Mouse (Mus musculus): ENCODE measurements around the gene Gpr75. TPM values are rescaled to one million over a fixed set of nuclear protein-coding genes. Genes with fewer than 3 reads are reported as not detected.
A peak's percentile ranks its signal among the peaks of the same experiment; 100 is the strongest.

Gpr75 gene
- total RNA-seq (2022) = 10 to 100 TPM; 11.3 to 14.1 (median 12.2) TPM

- peak; percentile 37 to 61 for DNase-seq (ENCODE audit: low spot score in 2 of 2)
These were observed at the start of gene Gpr75, which contains the start of gene Asb3 for GRCm38 (mm10) chr11:30885171-30885871. Gene Gpr75, plus strand, starts transcription at chr11:30885358. Gene Asb3, plus strand, starts transcription at chr11:30885416.

- no peak for DNase-seq (ENCODE audit: low spot score in 2 of 2)
These were observed 46.4 kb upstream of the Gpr75 start for GRCm38 (mm10) chr11:30838793-30839192.

- DNase-seq (ENCODE audit: low spot score in 2 of 2) = no peak
These were observed 40.8 kb upstream of the Gpr75 start for GRCm38 (mm10) chr11:30844355-30844754.

DNA sequence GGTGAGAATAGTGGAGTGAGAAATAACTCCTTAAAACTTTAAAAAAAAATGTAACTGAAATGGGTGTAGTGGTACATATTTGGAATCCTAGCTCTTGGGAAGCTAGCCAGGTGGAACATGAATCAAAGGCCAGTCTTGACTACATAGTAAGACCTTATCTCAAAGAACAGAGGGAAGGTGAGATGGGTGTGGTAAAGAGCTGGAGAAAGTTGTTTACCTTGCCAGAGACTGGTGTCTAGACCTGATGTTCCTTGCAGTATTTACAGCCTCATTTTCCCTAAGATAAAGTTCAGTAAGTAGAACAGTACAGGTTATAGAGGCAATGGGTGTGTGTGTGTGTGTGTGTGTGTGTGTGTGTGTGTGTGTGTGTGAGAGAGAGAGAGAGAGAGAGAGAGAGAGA lies 12.7 kb upstream of the Gpr75 start:
- DNase-seq (ENCODE audit: low spot score in 2 of 2) = no peak

DNA sequence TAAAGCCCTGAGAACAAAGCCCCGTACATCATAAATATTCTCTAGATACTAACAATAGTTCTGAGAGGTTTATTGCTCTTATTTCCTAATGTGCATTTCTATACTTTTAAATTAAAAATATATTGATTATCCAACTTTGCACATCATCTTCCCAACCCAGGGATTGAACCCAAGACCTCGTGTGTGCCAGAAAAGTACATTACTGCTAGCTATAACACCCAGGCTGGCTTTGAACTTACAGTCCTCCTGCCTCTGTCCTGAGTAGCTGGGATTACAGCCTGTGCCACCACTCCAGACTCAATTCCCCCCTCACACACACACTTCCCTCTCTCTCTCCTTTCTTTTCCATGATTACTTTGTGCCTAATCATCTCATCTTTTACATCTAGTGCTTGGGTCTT lies 3.0 kb downstream of the Gpr75 start:
- DNase-seq (ENCODE audit: low spot score in 2 of 2) = no peak

DNA sequence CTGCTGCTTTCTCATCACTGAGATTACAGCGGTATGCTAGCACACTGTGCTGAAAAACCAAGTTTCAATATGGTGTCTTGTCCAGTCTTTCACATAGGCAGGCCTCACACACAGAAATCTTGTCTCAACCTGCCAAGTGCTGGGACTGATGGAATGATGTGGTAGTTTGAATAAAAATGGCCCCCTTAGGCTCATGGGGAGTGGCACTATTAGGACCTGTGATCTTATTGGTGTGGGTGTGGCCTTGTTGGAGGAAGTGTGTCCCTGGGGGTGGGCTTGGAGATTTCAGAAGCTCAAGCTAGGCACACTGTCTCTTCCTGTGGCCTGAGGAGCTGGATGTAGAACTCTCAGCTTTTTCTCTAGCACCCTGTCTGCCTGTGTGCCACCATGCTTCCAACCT lies 11.0 kb downstream of the Gpr75 start:
- DNase-seq (ENCODE audit: low spot score in 2 of 2) = no peak

DNA sequence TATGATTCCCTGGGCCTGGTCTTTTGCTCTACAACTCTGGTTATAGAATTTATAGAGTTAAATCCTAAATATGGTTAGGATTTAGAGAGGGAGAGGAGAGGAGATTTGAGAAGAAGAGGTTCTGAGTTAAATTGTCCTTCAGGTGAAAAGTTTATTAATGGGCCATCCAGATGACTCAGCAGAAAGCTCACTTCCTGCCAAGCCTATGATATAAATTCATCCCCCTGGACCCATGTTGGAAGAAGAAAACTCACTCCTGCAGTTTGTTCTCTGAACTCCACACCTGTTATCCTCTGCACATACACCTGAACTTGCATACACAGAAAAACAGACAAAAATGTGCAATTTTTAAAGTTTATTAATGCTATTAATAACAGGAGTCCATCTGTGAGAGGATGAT lies 14.2 kb downstream of the Gpr75 start:
- no peak for DNase-seq (ENCODE audit: low spot score in 2 of 2)

GRCm38 (mm10) chr11:30912311-30912710 lies 27.2 kb downstream of the Gpr75 start:
- no peak for DNase-seq (ENCODE audit: low spot score in 2 of 2)

GRCm38 (mm10) chr11:30920641-30921040 lies 35.5 kb downstream of the Gpr75 start:
- DNase-seq (ENCODE audit: low spot score in 2 of 2) = no peak

GRCm38 (mm10) chr11:30923283-30923682 lies 38.1 kb downstream of the Gpr75 start:
- DNase-seq (ENCODE audit: low spot score in 2 of 2) = no peak

- DNase-seq (ENCODE audit: low spot score in 2 of 2) = no peak
These were observed 42.9 kb downstream of the Gpr75 start for GRCm38 (mm10) chr11:30928079-30928478.

GRCm38 (mm10) chr11:30928498-30928897 lies 43.3 kb downstream of the Gpr75 start:
- DNase-seq (ENCODE audit: low spot score in 2 of 2) = peak in 1 of 2 experiments; percentile 14

Other genes starting within 250 kb of the Gpr75 start
- gene Acyp2, start 235.8 kb upstream of the Gpr75 start, total RNA-seq (2022) = 10 to 100 TPM; 16.8 to 26.9 (median 23.3) TPM
- gene Psme4, start 113.6 kb upstream of the Gpr75 start, total RNA-seq (2022) = 10 to 100 TPM; 41.5 to 46.2 (median 44.0) TPM
- gene Asb3, start 58 bp downstream of the Gpr75 start, total RNA-seq (2022) = 10 to 100 TPM; 16.5 to 26.6 (median 20.6) TPM
- gene Erlec1, start 69.0 kb downstream of the Gpr75 start, total RNA-seq (2022) = 10 to 100 TPM; 62.4 to 74.6 (median 70.3) TPM
- gene Chac2, start 101.0 kb downstream of the Gpr75 start, total RNA-seq (2022) = 10 to 100 TPM; 10.2 to 16.4 (median 13.1) TPM

Measured in layer of hippocampus, adult 8-10 months (tissue).